11 mouse cellular contexts compared by ENCODE assay signal in genomic region chr12:83916884-83917283, GRCm38 (mm10). TPM values are rescaled to one million over a fixed set of nuclear protein-coding genes. Genes with fewer than 3 reads are reported as not detected.
A peak's percentile ranks its signal among the peaks of the same experiment; 100 is the strongest.
DNase-seq lines count a peak whose midpoint lies in the region; ATAC-seq and TF ChIP-seq lines count a peak whose summit lies in the region.
"Had no signal": no experiment of that assay in that cellular context is flagged by ENCODE, and none has a peak within 500 bp of the region (broad histone marks: within the 10 kb centered on the region; RNA-seq: fewer than 3 reads in every experiment).

No protein-coding gene starts in this region.

- no peak for ATAC-seq in cerebellum, adult (ENCODE audit: insufficient number of reproducible peaks, low FRiP score, low TSS enrichment)
- ATAC-seq in stomach, embryonic 15.5 days (ENCODE audit: insufficient read depth, low FRiP score, low read depth) = no peak
- ATAC-seq in stomach, postnatal 0 days (ENCODE audit: low FRiP score, low TSS enrichment) = no peak
- no peak for ATAC-seq in stomach, embryonic 16.5 days (ENCODE audit: insufficient read depth, low FRiP score)
- ATAC-seq in erythroblast, adult 5-6 weeks (replicated peaks; ENCODE audit: low FRiP score, poor library complexity, severe bottlenecking) = no peak

- H3K36me3 ChIP-seq in stomach, embryonic 15.5 days = no peaks in the 10 kb centered on the region; the same call in 1 of the 2 replicates
- no peaks in the 10 kb centered on the region for H3K36me3 ChIP-seq in stomach, postnatal 0 days (ENCODE audit: control insufficient read depth, insufficient read depth, low read length)
- no peaks in the 10 kb centered on the region for H3K36me3 ChIP-seq in stomach, embryonic 16.5 days (ENCODE audit: control insufficient read depth, insufficient read depth, low read length)

- no peak for TF ChIP-seq CTCF in stomach, postnatal 0 days (IDR thresholded peaks at IDR 0.05; ENCODE audit: low read depth)

- H3K4me3 ChIP-seq in stomach, embryonic 15.5 days (replicated peaks) = no peak overlapping the region
- H3K4me3 ChIP-seq in stomach, postnatal 0 days (ENCODE audit: low read depth, low read length) = no peak overlapping the region
- no peak overlapping the region for H3K4me3 ChIP-seq in stomach, embryonic 16.5 days (replicated peaks; ENCODE audit: low read length)
- H3K4me3 ChIP-seq: gastrocnemius, adult 2 months; liver, embryonic 15.5 days had no signal

- H3K9ac ChIP-seq in stomach, embryonic 15.5 days = no peak overlapping the region
- no peak overlapping the region for H3K9ac ChIP-seq in stomach, postnatal 0 days (ENCODE audit: low read length)
- no peak overlapping the region for H3K9ac ChIP-seq in stomach, embryonic 16.5 days (ENCODE audit: low read length)
- H3K9ac ChIP-seq: liver, embryonic 15.5 days had no signal

- no peaks in the 10 kb centered on the region for H3K9me3 ChIP-seq in stomach, embryonic 15.5 days
- no peaks in the 10 kb centered on the region for H3K9me3 ChIP-seq in stomach, postnatal 0 days (ENCODE audit: control insufficient read depth, low read length)
- H3K9me3 ChIP-seq in stomach, embryonic 16.5 days (replicated peaks; ENCODE audit: control insufficient read depth, low read length) = no peaks in the 10 kb centered on the region
- H3K9me3 ChIP-seq: liver, embryonic 15.5 days had no signal

- no peaks in the 10 kb centered on the region; the same call in 1 of the 2 replicates for H3K4me1 ChIP-seq in stomach, embryonic 15.5 days
- no peaks in the 10 kb centered on the region for H3K4me1 ChIP-seq in stomach, postnatal 0 days (replicated peaks; ENCODE audit: control insufficient read depth, insufficient read depth)
- peaks cover 10% of the 10 kb centered on the region; the same call in 1 of the 2 replicates for H3K4me1 ChIP-seq in stomach, embryonic 16.5 days (ENCODE audit: control insufficient read depth, insufficient read depth, low read length)

- H3K27ac ChIP-seq in stomach, embryonic 15.5 days = 0 out of 2 replicates have a peak overlapping the region, but pooled peaks have one; percentile 12
- no peak overlapping the region for H3K27ac ChIP-seq in stomach, postnatal 0 days (replicated peaks)
- H3K27ac ChIP-seq in stomach, embryonic 16.5 days (ENCODE audit: low read length) = 0 out of 2 replicates have a peak overlapping the region, but pooled peaks have one; percentile 55
- H3K27ac ChIP-seq: gastrocnemius, adult 2 months; liver, embryonic 15.5 days had no signal

- TF ChIP-seq EP300 in stomach, postnatal 0 days (optimal IDR thresholded peaks at IDR 0.05) = no peak

- H3K27me3 ChIP-seq in stomach, embryonic 15.5 days (replicated peaks) = no peaks in the 10 kb centered on the region
- no peaks in the 10 kb centered on the region for H3K27me3 ChIP-seq in stomach, postnatal 0 days (ENCODE audit: control insufficient read depth, insufficient read depth, low read length)
- H3K27me3 ChIP-seq in stomach, embryonic 16.5 days (ENCODE audit: control insufficient read depth, insufficient read depth, low read length) = no peaks in the 10 kb centered on the region
- H3K27me3 ChIP-seq: liver, embryonic 15.5 days had no signal

- no peak overlapping the region for H3K4me2 ChIP-seq in stomach, embryonic 15.5 days
- no peak overlapping the region for H3K4me2 ChIP-seq in stomach, postnatal 0 days (replicated peaks; ENCODE audit: low read depth)
- peak overlapping the region; percentile 17; the same call in 1 of the 2 replicates for H3K4me2 ChIP-seq in stomach, embryonic 16.5 days (ENCODE audit: low read depth, low read length)
- H3K4me2 ChIP-seq: liver, embryonic 15.5 days had no signal

- DNase-seq in cerebellum, adult 11 months = peak; percentile 44
- no peak for DNase-seq in stomach, postnatal 0 days (ENCODE audit: low spot score)
- DNase-seq in kidney, postnatal 25 days = peak; percentile 43 to 57
- no peak for DNase-seq in layer of hippocampus, postnatal 25 days (ENCODE audit: extremely low spot score in 1 of 2, low spot score in 1 of 2)
- DNase-seq: B cell, adult 2 months; gastrocnemius, adult 2 months had no signal

- 56% methylated on average over 9 of the region's 9 CpGs for WGBS in stomach, embryonic 15.5 days
- WGBS in stomach, postnatal 0 days = 61% methylated on average over 9 of the region's 9 CpGs
- 55% methylated on average over 9 of the region's 9 CpGs for WGBS in stomach, embryonic 16.5 days

RNA-seq across cellular contexts. Expression of gene Numb, which starts 4.8 kb away (rescaled TPM):
- 29.8 and 34.1 TPM in 2 replicates for polyA plus RNA-seq in stomach, embryonic 15.5 days (2015; fragmentation: Nextera tagmentation; extraction: Ambion mirVana)
- polyA plus RNA-seq in stomach, postnatal 0 days (2015; fragmentation: Nextera tagmentation; extraction: Ambion mirVana) = 19.9 and 22.6 TPM in 2 replicates
- polyA plus RNA-seq in stomach, embryonic 16.5 days (2015; fragmentation: Nextera tagmentation; extraction: Ambion mirVana) = 37.6 and 41.3 TPM in 2 replicates
- 10 to 100 TPM; 29.7 to 36.8 TPM for total RNA-seq in layer of hippocampus, postnatal 25 days (2021)
- 3.8 and 10.9 TPM in 2 replicates for total RNA-seq in erythroblast, adult 5-6 weeks (2015; ENCODE audit: low replicate concordance)
- 8.5 and 13.6 TPM in 2 replicates for total RNA-seq in erythroblast, adult 5-6 weeks (2017; ENCODE audit: low replicate concordance)

RNA-seq across cellular contexts. Expression of gene Riox1, which starts 33.5 kb away (rescaled TPM):
- polyA plus RNA-seq in stomach, embryonic 15.5 days (2015; fragmentation: Nextera tagmentation; extraction: Ambion mirVana) = 14.3 and 15.6 TPM in 2 replicates
- 6.9 and 9.9 TPM in 2 replicates for polyA plus RNA-seq in stomach, postnatal 0 days (2015; fragmentation: Nextera tagmentation; extraction: Ambion mirVana)
- polyA plus RNA-seq in stomach, embryonic 16.5 days (2015; fragmentation: Nextera tagmentation; extraction: Ambion mirVana) = 4.8 and 5.8 TPM in 2 replicates
- 10 to 100 TPM; 14.7 TPM for total RNA-seq in layer of hippocampus, postnatal 25 days (2021)
- 5.4 and 6.3 TPM in 2 replicates for total RNA-seq in erythroblast, adult 5-6 weeks (2015; ENCODE audit: low replicate concordance)
- total RNA-seq in erythroblast, adult 5-6 weeks (2017; ENCODE audit: low replicate concordance) = 3.3 and 3.9 TPM in 2 replicates

Comparison
In these comparisons a context has a peak if more than half of its experiments do, and no peak if none do; other contexts are left out.
1. DNase-seq: peak in cerebellum, adult 11 months (single experiment) and kidney, postnatal 25 days (2 of 2); none in stomach, postnatal 0 days (single experiment) and layer of hippocampus, postnatal 25 days (0 of 2).